ENCODE assay signal across 25 mouse cellular contexts in genomic region chr2:106970971-106971370, GRCm38 (mm10). TPM values are rescaled to one million over a fixed set of nuclear protein-coding genes. Genes with fewer than 3 reads are reported as not detected.
A peak's percentile ranks its signal among the peaks of the same experiment; 100 is the strongest.
DNase-seq lines count a peak whose midpoint lies in the region; ATAC-seq and TF ChIP-seq lines count a peak whose summit lies in the region.
"Had no signal": no experiment of that assay in that cellular context is flagged by ENCODE, and none has a peak within 500 bp of the region (broad histone marks: within the 10 kb centered on the region; RNA-seq: fewer than 3 reads in every experiment).

No protein-coding gene starts in this region.

- no peaks in the 10 kb centered on the region for H3K27me3 ChIP-seq in heart, embryonic 10.5 days (ENCODE audit: insufficient read depth, poor library complexity, severe bottlenecking)
- H3K27me3 ChIP-seq in heart, embryonic 11.5 days (ENCODE audit: control insufficient read depth, insufficient read depth, low read length), result no peaks in the 10 kb centered on the region
- no peaks in the 10 kb centered on the region for H3K27me3 ChIP-seq in midbrain, embryonic 11.5 days (ENCODE audit: control insufficient read depth, insufficient read depth, low read length)
- no peaks in the 10 kb centered on the region for H3K27me3 ChIP-seq in midbrain, embryonic 15.5 days (replicated peaks)
- no peaks in the 10 kb centered on the region for H3K27me3 ChIP-seq in G1E (ENCODE audit: insufficient read depth, low read length)
- H3K27me3 ChIP-seq: embryonic facial prominence, embryonic 13.5 days; embryonic facial prominence, embryonic 15.5 days; forebrain, embryonic 12.5 days; Patski had no signal

- no peak overlapping the region for H3K4me2 ChIP-seq in heart, embryonic 11.5 days
- H3K4me2 ChIP-seq in midbrain, embryonic 11.5 days, result no peak overlapping the region
- H3K4me2 ChIP-seq in midbrain, embryonic 15.5 days, result no peak overlapping the region
- H3K4me2 ChIP-seq: embryonic facial prominence, embryonic 13.5 days; embryonic facial prominence, embryonic 15.5 days; forebrain, embryonic 12.5 days had no signal

- no peak overlapping the region for H3K4me3 ChIP-seq in heart, embryonic 10.5 days
- no peak overlapping the region for H3K4me3 ChIP-seq in heart, embryonic 11.5 days (ENCODE audit: low read depth, low read length)
- no peak overlapping the region for H3K4me3 ChIP-seq in midbrain, embryonic 11.5 days (ENCODE audit: low read depth, low read length)
- no peak overlapping the region for H3K4me3 ChIP-seq in midbrain, embryonic 15.5 days
- H3K4me3 ChIP-seq in G1E (ENCODE audit: low read depth, low read length), result peak overlapping the region; percentile 2; the same call in 1 of the 2 replicates
- H3K4me3 ChIP-seq: embryonic facial prominence, embryonic 13.5 days; embryonic facial prominence, embryonic 15.5 days; erythroblast, embryonic 14.5 days; forebrain, embryonic 10.5 days; forebrain, embryonic 12.5 days had no signal

- no peak for TF ChIP-seq CTCF in G1E (IDR thresholded peaks at IDR 0.05; ENCODE audit: low read depth, low read length)

- DNase-seq in heart, embryonic 10.5 days (ENCODE audit: low spot score), result peak; percentile 66
- DNase-seq in midbrain, embryonic 11.5 days (ENCODE audit: low spot score, missing footprints), result peak; percentile 28
- DNase-seq in G1E (ENCODE audit: low spot score), result no peak
- DNase-seq in ZHBTc4 (ENCODE audit: low read depth, low spot score), result peak; percentile 24
- DNase-seq in spleen, postnatal 4 days (ENCODE audit: low spot score in 2 of 2), result no peak
- DNase-seq: adrenal gland, adult 2 months; adrenal gland, postnatal 10 days; adrenal gland, postnatal 25 days; cerebellum, adult 11 months; cerebellum, adult 18-20 months; cerebellum, adult 8-10 months; cerebellum, adult 9-11 months; cerebellum, postnatal 14 days; cerebellum, postnatal 36 days; embryo, embryonic 11 days; forebrain, postnatal 0 days had no signal

- H3K9me3 ChIP-seq in heart, embryonic 10.5 days, result no peaks in the 10 kb centered on the region
- no peaks in the 10 kb centered on the region for H3K9me3 ChIP-seq in heart, embryonic 11.5 days (replicated peaks; ENCODE audit: control insufficient read depth, low read length)
- H3K9me3 ChIP-seq in midbrain, embryonic 11.5 days (ENCODE audit: control insufficient read depth, low read length), result no peaks in the 10 kb centered on the region
- no peaks in the 10 kb centered on the region for H3K9me3 ChIP-seq in midbrain, embryonic 15.5 days
- no peaks in the 10 kb centered on the region for H3K9me3 ChIP-seq in G1E (replicated peaks)
- H3K9me3 ChIP-seq: embryonic facial prominence, embryonic 13.5 days; embryonic facial prominence, embryonic 15.5 days; forebrain, embryonic 10.5 days; forebrain, embryonic 12.5 days had no signal

- H3K4me1 ChIP-seq in heart, embryonic 10.5 days, result peaks cover 12% of the 10 kb centered on the region; the same call in 1 of the 2 replicates
- H3K4me1 ChIP-seq in heart, embryonic 11.5 days (ENCODE audit: control insufficient read depth, insufficient read depth, low read length), result 0 out of 2 replicates have a peak, but pooled peaks cover 3% of the 10 kb centered on the region
- peaks cover 3% of the 10 kb centered on the region for H3K4me1 ChIP-seq in midbrain, embryonic 11.5 days (ENCODE audit: control insufficient read depth, insufficient read depth, low read length)
- peaks cover 14% of the 10 kb centered on the region for H3K4me1 ChIP-seq in midbrain, embryonic 15.5 days
- peaks cover 37% of the 10 kb centered on the region for H3K4me1 ChIP-seq in G1E (ENCODE audit: insufficient read depth, low read depth, low read length)

- ATAC-seq in heart, embryonic 11.5 days (replicated peaks; ENCODE audit: insufficient number of reproducible peaks, low FRiP score, low TSS enrichment), result no peak
- no peak for ATAC-seq in midbrain, embryonic 11.5 days (ENCODE audit: low FRiP score)
- ATAC-seq in midbrain, embryonic 15.5 days (replicated peaks), result no peak
- ATAC-seq in G1E (ENCODE audit: extremely low read depth, insufficient number of reproducible peaks, low FRiP score, poor library complexity, severe bottlenecking), result no peak
- ATAC-seq: forebrain, embryonic 14.5 days; forebrain, postnatal 0 days; Patski had no signal

- WGBS in heart, embryonic 10.5 days, result 96% methylated on average over 12 of the region's 12 CpGs
- WGBS in heart, embryonic 11.5 days (ENCODE audit: insufficient replicate concordance), result 91% methylated on average over 12 of the region's 12 CpGs
- WGBS in midbrain, embryonic 11.5 days, result 95% methylated on average over 12 of the region's 12 CpGs
- WGBS in midbrain, embryonic 15.5 days, result 97% methylated on average over 12 of the region's 12 CpGs

- peaks cover 27% of the 10 kb centered on the region for H3K36me3 ChIP-seq in heart, embryonic 10.5 days
- no peaks in the 10 kb centered on the region for H3K36me3 ChIP-seq in heart, embryonic 11.5 days (ENCODE audit: control insufficient read depth, insufficient read depth, low read length)
- H3K36me3 ChIP-seq in midbrain, embryonic 11.5 days (ENCODE audit: control insufficient read depth, insufficient read depth, low read length), result peaks cover 8% of the 10 kb centered on the region; the same call in 1 of the 2 replicates
- peaks cover 13% of the 10 kb centered on the region; the same call in 1 of the 2 replicates for H3K36me3 ChIP-seq in midbrain, embryonic 15.5 days (replicated peaks)
- H3K36me3 ChIP-seq in G1E (replicated peaks), result peaks cover 59% of the 10 kb centered on the region

- no peak overlapping the region for H3K27ac ChIP-seq in heart, embryonic 10.5 days
- no peak overlapping the region for H3K27ac ChIP-seq in heart, embryonic 11.5 days (ENCODE audit: low read depth, low read length)
- H3K27ac ChIP-seq in midbrain, embryonic 11.5 days (ENCODE audit: low read depth, low read length), result no peak overlapping the region
- H3K27ac ChIP-seq in midbrain, embryonic 15.5 days, result no peak overlapping the region
- H3K27ac ChIP-seq: embryonic facial prominence, embryonic 13.5 days; embryonic facial prominence, embryonic 15.5 days; forebrain, embryonic 10.5 days; forebrain, embryonic 12.5 days had no signal

- no peak overlapping the region for H3K9ac ChIP-seq in heart, embryonic 11.5 days (ENCODE audit: low read depth, low read length)
- H3K9ac ChIP-seq in midbrain, embryonic 11.5 days (ENCODE audit: low read length), result no peak overlapping the region
- no peak overlapping the region for H3K9ac ChIP-seq in midbrain, embryonic 15.5 days
- H3K9ac ChIP-seq: embryonic facial prominence, embryonic 13.5 days; embryonic facial prominence, embryonic 15.5 days; forebrain, embryonic 12.5 days; forebrain, postnatal 0 days had no signal

RNA-seq across cellular contexts. Expression of gene Arl14ep, which starts 3.3 kb away (rescaled TPM):
- polyA plus RNA-seq in heart, embryonic 10.5 days (2016; fragmentation: Nextera tagmentation; extraction: Ambion mirVana), result 27.9 and 33.0 TPM in 2 replicates
- polyA plus RNA-seq in heart, embryonic 11.5 days (2014; fragmentation: Nextera tagmentation; extraction: Ambion mirVana), result 29.4 and 31.1 TPM in 2 replicates
- polyA plus RNA-seq in midbrain, embryonic 11.5 days (2014; fragmentation: Nextera tagmentation; extraction: Ambion mirVana), result 57.5 and 63.0 TPM in 2 replicates
- 32.0 and 34.4 TPM in 2 replicates for polyA plus RNA-seq in midbrain, embryonic 15.5 days (2015; fragmentation: Nextera tagmentation; extraction: Ambion mirVana)
- total RNA-seq in G1E (2014; fragmentation: Nextera tagmentation) (599 and 631 TPM in 2 replicates), G1E (2017) (107 and 108 TPM in 2 replicates)
- 47.9 and 51.0 TPM in 2 replicates for polyA plus RNA-seq in G1E (2012)

Comparison
In these comparisons a context has a peak if more than half of its experiments do, and no peak if none do; other contexts are left out.
1. DNase-seq: peak in heart, embryonic 10.5 days (single experiment), midbrain, embryonic 11.5 days (single experiment) and ZHBTc4 (single experiment); none in G1E (single experiment) and spleen, postnatal 4 days (0 of 2).